Mouse (Mus musculus): Measurements from ENCODE around the gene Sgcd. TPM values are rescaled to one million over a fixed set of nuclear protein-coding genes. Genes with fewer than 3 reads are reported as not detected.

Sgcd gene
- total RNA-seq, 1 experiment from 2014 or later, result not detected

- ATAC-seq (ENCODE audit: extremely low read depth, insufficient number of reproducible peaks, low FRiP score, poor library complexity, severe bottlenecking), result no peak
Measured at GRCm38 (mm10) chr11:47107661-47108060, 881.1 kb downstream of the Sgcd start.

- ATAC-seq (ENCODE audit: extremely low read depth, insufficient number of reproducible peaks, low FRiP score, poor library complexity, severe bottlenecking), result no peak
Measured at GRCm38 (mm10) chr11:47093296-47093912, 895.4 kb downstream of the Sgcd start.

GRCm38 (mm10) chr11:47082517-47082916, 906.3 kb downstream of the Sgcd start:
- no peak for ATAC-seq (ENCODE audit: extremely low read depth, insufficient number of reproducible peaks, low FRiP score, poor library complexity, severe bottlenecking)

GRCm38 (mm10) chr11:47073538-47073937, 915.2 kb downstream of the Sgcd start:
- ATAC-seq (ENCODE audit: extremely low read depth, insufficient number of reproducible peaks, low FRiP score, poor library complexity, severe bottlenecking), result no peak

GRCm38 (mm10) chr11:47071161-47071560, 917.6 kb downstream of the Sgcd start:
- no peak for ATAC-seq (ENCODE audit: extremely low read depth, insufficient number of reproducible peaks, low FRiP score, poor library complexity, severe bottlenecking)

GRCm38 (mm10) chr11:47069769-47070384, 918.9 kb downstream of the Sgcd start:
- no peak for ATAC-seq (ENCODE audit: extremely low read depth, insufficient number of reproducible peaks, low FRiP score, poor library complexity, severe bottlenecking)

GRCm38 (mm10) chr11:47063690-47064089, 925.1 kb downstream of the Sgcd start:
- ATAC-seq (ENCODE audit: extremely low read depth, insufficient number of reproducible peaks, low FRiP score, poor library complexity, severe bottlenecking), result no peak

- no peak for ATAC-seq (ENCODE audit: extremely low read depth, insufficient number of reproducible peaks, low FRiP score, poor library complexity, severe bottlenecking)
Measured at GRCm38 (mm10) chr11:47050390-47050789, 938.4 kb downstream of the Sgcd start.

- ATAC-seq (ENCODE audit: extremely low read depth, insufficient number of reproducible peaks, low FRiP score, poor library complexity, severe bottlenecking), result no peak
Measured at GRCm38 (mm10) chr11:47049756-47050155, 939.0 kb downstream of the Sgcd start.

- ATAC-seq (ENCODE audit: extremely low read depth, insufficient number of reproducible peaks, low FRiP score, poor library complexity, severe bottlenecking), result no peak
Measured at GRCm38 (mm10) chr11:47032318-47032717, 956.5 kb downstream of the Sgcd start.

GRCm38 (mm10) chr11:47020874-47021273, 967.9 kb downstream of the Sgcd start:
- no peak for ATAC-seq (ENCODE audit: extremely low read depth, insufficient number of reproducible peaks, low FRiP score, poor library complexity, severe bottlenecking)

GRCm38 (mm10) chr11:47018139-47018538, 970.6 kb downstream of the Sgcd start:
- no peak for ATAC-seq (ENCODE audit: extremely low read depth, insufficient number of reproducible peaks, low FRiP score, poor library complexity, severe bottlenecking)

- ATAC-seq (ENCODE audit: extremely low read depth, insufficient number of reproducible peaks, low FRiP score, poor library complexity, severe bottlenecking), result no peak
Measured at GRCm38 (mm10) chr11:47015683-47016082, 973.1 kb downstream of the Sgcd start.

GRCm38 (mm10) chr11:47014278-47014677, 974.5 kb downstream of the Sgcd start:
- ATAC-seq (ENCODE audit: extremely low read depth, insufficient number of reproducible peaks, low FRiP score, poor library complexity, severe bottlenecking), result no peak

GRCm38 (mm10) chr11:47010166-47010565, 978.6 kb downstream of the Sgcd start:
- ATAC-seq (ENCODE audit: extremely low read depth, insufficient number of reproducible peaks, low FRiP score, poor library complexity, severe bottlenecking), result no peak

- no peak for ATAC-seq (ENCODE audit: extremely low read depth, insufficient number of reproducible peaks, low FRiP score, poor library complexity, severe bottlenecking)
Measured at GRCm38 (mm10) chr11:47005301-47005875, 983.4 kb downstream of the Sgcd start.

- no peak for ATAC-seq (ENCODE audit: extremely low read depth, insufficient number of reproducible peaks, low FRiP score, poor library complexity, severe bottlenecking)
Measured at GRCm38 (mm10) chr11:46939311-46939710, 1049.5 kb downstream of the Sgcd start.

GRCm38 (mm10) chr11:46924946-46925345, 1063.8 kb downstream of the Sgcd start:
- no peak for ATAC-seq (ENCODE audit: extremely low read depth, insufficient number of reproducible peaks, low FRiP score, poor library complexity, severe bottlenecking)

- ATAC-seq (ENCODE audit: extremely low read depth, insufficient number of reproducible peaks, low FRiP score, poor library complexity, severe bottlenecking), result no peak
Measured at GRCm38 (mm10) chr11:46920244-46920643, 1068.5 kb downstream of the Sgcd start.

GRCm38 (mm10) chr11:46912656-46913237, 1076.0 kb downstream of the Sgcd start:
- no peak for ATAC-seq (ENCODE audit: extremely low read depth, insufficient number of reproducible peaks, low FRiP score, poor library complexity, severe bottlenecking)
